Mouse (Mus musculus): ENCODE measurements around the gene Mettl7a3. TPM values are rescaled to one million over a fixed set of nuclear protein-coding genes. Genes with fewer than 3 reads are reported as not detected.
"Not testable (repeated sequence)": the region's sequence is repeated elsewhere in the genome, so short reads cannot be mapped to it uniquely, and the experiment has no call there.

Gene Mettl7a3
- total RNA-seq (2021): not detected

DNA sequence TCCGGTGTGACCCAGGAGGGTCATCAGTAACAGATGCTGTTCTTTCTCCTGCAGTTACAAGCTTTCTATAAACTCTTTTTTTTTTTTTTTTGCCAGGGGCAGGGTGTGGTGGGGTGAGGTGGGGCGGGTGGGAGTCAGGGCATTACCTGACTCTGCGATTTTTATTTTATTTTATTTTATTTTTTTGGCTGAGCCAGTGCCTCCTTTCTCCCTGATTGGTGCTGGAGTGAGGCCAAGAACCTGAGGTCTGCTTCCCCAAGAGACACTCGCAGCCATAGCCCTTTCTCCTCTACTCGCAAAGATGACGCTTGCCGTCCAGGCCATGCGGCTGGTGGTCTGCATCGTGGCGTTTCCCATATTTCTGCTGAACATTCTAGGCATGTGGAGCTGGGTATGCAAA, at the start of gene Mettl7a3:
TSS of gene Mettl7a3 (plus strand) at position 301 of the 400 bp plus-strand sequence.
- intact Hi-C loops (cut with DNase I): no loop called here
- no peak for DNase-seq

- no peak for DNase-seq
- intact Hi-C loops (cut with DNase I): no loop called here
Observed at GRCm38 (mm10) chr15:100288980-100289379, 45.7 kb upstream of the Mettl7a3 start.

DNA sequence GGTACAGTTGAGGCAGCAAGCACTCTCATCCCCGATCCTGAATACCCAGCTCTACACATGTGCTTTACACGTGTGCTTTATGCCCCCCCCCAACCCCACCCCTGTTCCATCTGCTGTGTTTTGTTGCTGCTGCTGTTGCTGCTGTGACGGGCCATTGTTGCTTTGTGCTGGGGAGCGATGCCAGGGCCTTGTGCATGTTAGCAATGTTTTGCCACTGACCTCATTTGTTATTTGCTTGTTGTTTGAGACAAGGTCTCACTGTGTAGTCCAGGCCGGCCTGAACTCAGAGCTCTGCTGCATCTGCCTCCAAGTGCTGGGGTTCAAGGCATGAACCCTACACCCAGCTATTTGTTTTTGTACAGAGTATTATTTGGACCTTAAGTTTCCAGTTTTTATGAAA, 43.9 kb upstream of the Mettl7a3 start:
- intact Hi-C loops (cut with DNase I): no loop called here

DNA sequence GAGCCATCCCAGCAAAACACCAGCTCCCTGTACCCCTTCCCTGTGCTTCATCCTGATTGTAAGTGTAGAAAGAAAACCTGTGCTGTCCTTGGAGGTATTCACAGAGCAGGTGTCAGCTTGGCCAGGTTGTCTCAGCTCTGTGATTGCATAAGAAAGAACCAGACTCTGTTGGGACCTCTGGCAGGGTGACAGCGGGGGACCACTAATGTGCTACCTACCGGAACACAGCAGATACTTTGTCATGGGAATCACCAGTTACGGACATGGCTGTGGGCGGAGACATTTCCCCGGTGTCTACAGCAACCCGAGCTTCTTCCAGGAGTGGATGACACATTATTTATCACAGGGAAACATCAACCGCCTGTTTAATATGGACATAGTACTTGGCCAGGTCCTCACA, 42.4 kb upstream of the Mettl7a3 start:
- no peak for DNase-seq
- intact Hi-C loops (cut with DNase I): no loop called here

More for the DNA sequence above, 43.9 kb upstream of the Mettl7a3 start:
- no peak for DNase-seq

- DNase-seq: no peak
- intact Hi-C loops (cut with DNase I): no loop called here
Observed at GRCm38 (mm10) chr15:100297856-100298255, 36.9 kb upstream of the Mettl7a3 start.

DNA sequence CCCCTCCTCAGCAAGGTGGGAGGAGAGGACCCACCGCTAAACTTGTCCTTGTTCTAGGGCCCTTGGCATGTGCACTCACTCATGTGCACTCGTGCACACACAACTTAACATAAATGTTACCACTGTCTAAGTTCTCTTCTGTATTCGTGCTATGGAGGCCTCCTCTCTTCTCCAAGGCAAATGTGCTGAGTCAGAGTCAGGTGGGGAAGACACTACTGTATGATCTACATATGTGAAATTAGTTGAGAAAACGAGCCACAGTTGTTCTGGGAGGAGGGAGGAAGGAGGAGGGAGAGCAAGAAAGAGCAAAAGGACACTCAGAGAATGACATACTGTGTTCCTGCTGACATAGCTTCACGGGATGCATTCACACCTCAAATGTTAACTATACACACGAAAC, 34.2 kb upstream of the Mettl7a3 start:
- intact Hi-C loops (cut with DNase I): loop anchor here (5.0 kb wide), 1 partner anchor 278 kb away; no protein-coding TSS in a partner anchor
- no peak for DNase-seq

DNA sequence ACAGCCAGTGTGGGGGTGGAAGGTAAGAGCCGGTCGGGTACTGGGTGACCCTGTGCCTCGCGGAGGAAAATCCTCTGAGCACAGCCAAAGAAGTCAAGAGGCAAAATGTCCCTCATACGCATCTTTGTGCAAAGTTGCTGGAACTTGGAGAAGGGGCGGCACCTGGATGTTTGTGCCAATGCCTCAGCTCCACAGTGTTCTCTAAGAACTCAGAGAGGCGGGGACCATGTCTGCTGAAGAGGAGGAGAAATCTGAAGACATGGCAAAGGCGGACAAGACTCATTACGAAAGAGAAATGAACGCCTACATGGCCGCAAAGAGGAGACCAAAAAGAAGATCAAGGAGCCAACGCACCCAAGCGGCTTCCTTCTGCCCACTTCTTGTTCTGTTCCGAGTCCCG, 33.2 kb upstream of the Mettl7a3 start:
- DNase-seq: no peak
- intact Hi-C loops (cut with DNase I): loop anchor here (5.0 kb wide), 1 partner anchor 279 kb away; no protein-coding TSS in a partner anchor

DNA sequence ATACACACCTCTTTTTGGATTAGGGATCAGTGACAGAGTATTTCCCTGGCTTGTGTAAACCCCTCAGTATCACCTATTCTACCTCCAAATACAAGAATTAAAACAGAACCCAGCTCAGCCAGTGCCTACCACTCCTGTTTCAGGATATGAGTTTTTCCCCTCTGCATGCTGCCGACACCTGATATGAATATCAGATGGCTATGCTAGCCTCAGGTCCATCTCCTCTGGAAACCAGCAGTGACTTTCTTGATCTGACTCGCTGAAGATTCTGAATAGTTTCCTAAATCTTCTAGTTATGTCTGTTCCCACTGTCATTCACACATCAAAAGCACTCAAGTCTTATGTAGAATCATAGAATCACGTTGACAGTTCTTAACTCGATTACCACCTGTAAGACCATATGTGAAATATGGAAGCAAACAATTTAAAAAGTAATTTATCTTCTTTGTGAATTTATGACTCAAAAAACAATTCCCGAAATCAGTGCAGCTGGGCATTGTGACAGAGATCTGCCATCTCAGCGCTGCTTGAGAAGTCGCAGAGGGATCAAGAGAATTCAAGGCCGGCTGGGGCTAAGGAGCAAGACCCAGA, 31.2 kb upstream of the Mettl7a3 start:
- intact Hi-C loops (cut with DNase I): loop anchor here (5.0 kb wide), 1 partner anchor 281 kb away; no protein-coding TSS in a partner anchor

GRCm38 (mm10) chr15:100304019-100304991, 30.4 kb upstream of the Mettl7a3 start, which contains the start of gene Mettl7a1:
TSS of gene Mettl7a1 (plus strand) at chr15:100304140.
- peak; percentile 87 for DNase-seq
- intact Hi-C loops (cut with DNase I): loop anchor here (5.0 kb wide), 1 partner anchor 282 kb away; no protein-coding TSS in a partner anchor

More for the DNA sequence above, 31.2 kb upstream of the Mettl7a3 start:
- DNase-seq: peak in 1 of 2 experiments; percentile 40

DNA sequence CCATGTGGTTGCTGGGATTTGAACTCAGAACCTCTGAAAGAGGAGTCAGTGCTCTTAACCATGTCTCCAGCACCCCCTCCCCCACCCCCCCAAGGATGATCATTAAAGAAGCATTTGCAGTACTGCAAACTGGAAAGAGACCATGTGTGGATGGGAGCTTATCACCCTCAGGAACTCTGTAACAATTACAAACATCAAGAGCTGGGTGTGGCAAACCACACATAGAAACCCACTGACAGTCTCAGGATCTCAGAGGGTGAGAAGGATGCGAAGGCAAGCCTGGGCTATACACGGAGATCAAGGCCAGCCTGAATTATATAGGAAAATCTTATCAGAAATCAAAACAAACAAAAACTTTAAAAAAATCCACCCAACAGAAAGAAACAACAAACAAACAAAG, 28.5 kb upstream of the Mettl7a3 start:
- DNase-seq: no peak
- intact Hi-C loops (cut with DNase I): no loop called here

- peak; percentile 26 to 32 for DNase-seq
- intact Hi-C loops (cut with DNase I): not testable (repeated sequence)
Observed at GRCm38 (mm10) chr15:100307438-100308096, 27.2 kb upstream of the Mettl7a3 start.

DNA sequence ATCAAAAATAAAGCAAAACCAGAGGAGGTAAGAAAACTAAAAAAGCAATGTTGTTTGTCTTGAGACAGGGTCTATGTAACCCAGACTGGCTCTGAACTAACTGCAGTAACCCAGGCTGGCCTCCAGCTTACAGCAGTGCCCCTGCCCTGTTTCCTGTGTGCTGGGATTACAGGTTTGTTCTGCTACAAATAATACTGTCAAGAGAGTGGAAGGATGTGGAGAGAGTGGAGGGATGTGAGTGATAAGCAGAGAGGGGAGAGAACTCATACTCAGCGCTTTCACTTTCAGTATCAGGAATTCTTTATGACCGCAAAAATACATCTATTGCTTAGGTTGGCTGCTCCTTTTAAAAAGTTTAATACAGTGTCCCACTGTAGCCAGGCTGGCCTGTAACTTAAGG, 22.4 kb upstream of the Mettl7a3 start:
- DNase-seq: no peak
- intact Hi-C loops (cut with DNase I): no loop called here

DNA sequence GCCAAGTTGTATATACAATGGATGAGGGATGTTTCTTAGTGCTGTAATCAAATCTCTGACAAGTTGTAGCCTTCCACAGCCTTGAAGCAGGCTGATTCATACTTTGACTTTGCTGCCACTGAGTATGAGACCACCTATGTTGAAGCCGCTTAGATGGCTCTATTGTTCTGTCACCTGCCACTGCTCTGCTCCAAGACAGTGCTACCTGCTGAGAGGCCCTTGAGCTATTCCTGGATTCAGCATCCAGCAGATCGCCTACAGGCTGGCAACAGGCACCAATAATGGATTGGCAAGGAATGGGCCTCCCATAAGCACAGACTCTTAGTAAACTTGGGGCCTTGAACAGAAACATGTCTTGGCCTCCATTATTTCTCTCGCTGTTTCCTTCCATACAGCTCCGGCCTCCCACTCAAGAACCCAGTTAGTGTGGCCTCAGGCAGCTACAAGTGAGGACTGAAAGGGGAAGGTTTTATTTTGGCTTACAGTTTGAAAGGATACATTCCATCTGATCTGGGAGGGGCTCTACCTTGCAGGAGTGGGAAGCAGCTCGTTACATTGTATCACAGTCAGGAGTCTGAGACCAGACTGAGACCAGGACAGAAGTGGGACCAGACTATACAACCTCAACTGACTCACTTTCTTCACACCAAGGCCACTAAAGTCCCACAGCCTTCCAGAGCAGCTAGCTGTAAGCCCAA, 20.1 kb upstream of the Mettl7a3 start:
- intact Hi-C loops (cut with DNase I): no loop called here
- no peak for DNase-seq

GRCm38 (mm10) chr15:100318014-100318671, 16.6 kb upstream of the Mettl7a3 start:
- intact Hi-C loops (cut with DNase I): not testable (repeated sequence)
- peak in 1 of 2 experiments; percentile 15 for DNase-seq

- DNase-seq: no peak
- intact Hi-C loops (cut with DNase I): loop anchor here (5.0 kb wide), 2 partner anchors 47 to 53 kb away; no protein-coding TSS in a partner anchor
Observed at GRCm38 (mm10) chr15:100319884-100320283, 14.8 kb upstream of the Mettl7a3 start.

DNA sequence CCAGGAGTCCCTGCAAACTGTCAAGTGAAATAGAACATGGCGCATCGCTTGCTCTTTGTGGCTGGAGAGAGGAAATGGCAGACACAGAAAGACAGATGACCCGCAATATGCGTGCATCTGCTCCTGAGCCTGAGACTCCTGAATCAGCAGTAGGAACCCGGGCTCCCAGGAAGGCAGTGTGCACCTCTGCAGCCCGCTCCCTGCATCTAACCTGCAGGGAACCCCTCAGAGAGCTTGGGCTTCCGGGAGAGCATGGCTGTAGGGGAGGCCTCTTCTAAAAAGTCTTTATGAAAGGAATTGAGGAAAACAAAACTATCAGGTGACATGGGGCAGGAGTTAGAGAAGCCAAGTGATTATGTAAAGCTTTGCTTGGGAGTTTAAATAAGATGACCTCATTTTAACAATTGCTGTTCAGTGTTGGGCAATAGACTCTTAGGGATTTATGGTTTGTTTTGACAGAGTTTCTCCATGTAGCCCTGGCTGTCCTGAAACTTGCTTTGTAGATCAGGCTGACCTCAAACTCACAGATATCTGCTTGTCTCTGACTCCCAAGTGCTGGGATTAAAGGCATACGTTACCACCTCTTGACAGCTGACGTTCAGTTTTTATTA, 14.3 kb upstream of the Mettl7a3 start:
- peak in 1 of 2 experiments; percentile 12 for DNase-seq
- intact Hi-C loops (cut with DNase I): loop anchor here (5.0 kb wide), 2 partner anchors 47 to 53 kb away; no protein-coding TSS in a partner anchor

DNA sequence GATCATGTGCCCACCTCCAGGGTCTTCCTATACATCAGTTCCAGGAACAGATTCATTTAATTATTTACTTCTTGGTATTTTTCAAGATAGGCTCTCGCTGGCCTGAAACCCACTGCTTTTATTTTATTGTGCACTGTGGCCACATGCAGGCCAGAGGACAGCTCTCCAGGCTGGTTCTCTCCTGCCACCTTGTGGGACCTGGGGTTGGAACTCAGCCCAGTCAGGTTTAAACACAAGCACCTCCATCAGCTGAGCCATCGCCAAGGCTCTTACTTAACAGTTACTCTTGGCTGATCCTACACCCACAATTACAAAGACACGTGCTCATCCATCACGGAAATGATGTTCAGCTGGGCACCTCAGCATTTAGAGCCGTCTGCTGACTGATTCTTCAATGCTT, 13.6 kb upstream of the Mettl7a3 start:
- DNase-seq: peak in 1 of 2 experiments; percentile 41
- intact Hi-C loops (cut with DNase I): loop anchor here (5.0 kb wide), 2 partner anchors 46 to 54 kb away; no protein-coding TSS in a partner anchor

- intact Hi-C loops (cut with DNase I): loop anchor here (5.0 kb wide), 2 partner anchors 43 to 57 kb away; no protein-coding TSS in a partner anchor
- DNase-seq: no peak
Observed at GRCm38 (mm10) chr15:100324021-100324591, 10.6 kb upstream of the Mettl7a3 start.

DNA sequence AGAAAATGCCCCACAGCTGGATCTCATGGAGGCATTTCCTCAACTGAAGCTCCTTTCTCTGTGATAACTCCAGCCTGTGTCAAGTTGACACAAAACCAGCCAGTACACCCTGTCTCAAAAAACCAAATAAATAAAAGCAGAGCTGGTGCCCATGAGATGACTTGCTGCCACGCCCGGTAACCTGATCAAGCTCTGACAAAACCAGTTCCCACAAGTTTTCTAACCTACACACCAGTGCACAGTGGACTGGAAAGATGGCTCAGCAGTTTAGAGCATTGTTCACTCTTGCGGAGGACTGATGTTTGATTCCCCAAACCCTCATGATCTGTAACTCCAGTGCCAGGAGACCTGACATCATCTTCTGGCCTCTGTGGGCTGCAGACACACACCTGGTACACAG, 9.5 kb upstream of the Mettl7a3 start:
- intact Hi-C loops (cut with DNase I): no loop called here

More for the DNA sequence above, 9.5 kb upstream of the Mettl7a3 start:
- no peak for DNase-seq

Data from heart, postnatal 36 days (tissue).